Mouse (Mus musculus) lung, postnatal 25 days (tissue): ENCODE data around the gene Bach2.
A peak's percentile ranks its signal among the peaks of the same experiment; 100 is the strongest.

Experiments used
- DNase-seq: peaks from one replicate; pipeline ENCODE4 v3.0.0; 2022; ENCODE audit warnings: low spot score

Bach2 gene

DNA sequence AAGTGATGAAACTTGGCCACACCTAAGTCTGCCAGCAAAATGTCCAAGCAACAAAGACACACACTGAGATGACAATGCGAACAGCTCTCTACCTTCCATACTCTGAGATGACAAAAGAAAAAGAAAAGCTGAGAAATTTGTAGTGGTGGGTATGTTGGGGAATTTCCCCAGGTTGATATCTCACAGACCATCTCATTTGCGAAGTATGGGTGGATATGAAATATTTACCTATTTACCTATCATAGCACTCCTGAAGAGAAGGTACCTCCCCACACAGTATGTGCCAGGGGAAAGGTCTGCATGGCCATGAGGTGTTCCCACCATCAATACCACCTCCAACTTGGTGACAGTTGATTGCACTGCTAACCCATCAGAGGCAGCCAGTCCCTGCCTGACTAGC is 13.4 kb upstream of the Bach2 start:
- DNase-seq, result no peak

DNA sequence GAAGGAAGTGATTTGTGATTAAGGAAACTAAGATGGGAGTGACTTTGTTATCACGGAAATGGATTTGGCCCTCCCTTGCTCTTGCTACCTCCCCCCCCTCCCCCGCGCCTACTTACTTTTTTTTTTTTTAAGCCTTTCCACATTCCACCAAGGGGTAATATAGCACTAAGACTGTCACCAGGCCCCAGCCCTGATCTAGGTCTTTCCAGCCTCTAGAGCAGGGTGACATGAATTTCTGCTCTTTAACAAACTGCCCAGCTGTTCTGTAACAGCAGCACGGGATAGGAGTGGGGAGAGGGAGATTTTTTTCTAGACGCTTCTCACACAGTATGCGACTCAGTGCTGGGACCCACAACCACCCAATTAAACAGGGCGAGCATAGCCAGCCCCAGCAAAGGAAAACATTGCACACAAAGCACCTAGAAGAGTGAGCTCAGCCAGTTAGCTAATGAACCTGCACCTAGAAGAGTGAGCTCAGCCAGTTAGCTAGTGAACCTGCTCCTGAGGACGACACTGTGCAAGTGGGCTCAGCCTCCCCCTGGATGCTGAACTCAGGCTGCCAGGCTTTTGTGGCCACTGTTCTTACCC is 10.5 kb upstream of the Bach2 start:
- DNase-seq, result no peak

- DNase-seq, result no peak
These were observed 9.3 kb upstream of the Bach2 start for GRCm38 (mm10) chr4:32229266-32229665.

GRCm38 (mm10) chr4:32231258-32232055 is 7.1 kb upstream of the Bach2 start:
- DNase-seq, result no peak

DNA sequence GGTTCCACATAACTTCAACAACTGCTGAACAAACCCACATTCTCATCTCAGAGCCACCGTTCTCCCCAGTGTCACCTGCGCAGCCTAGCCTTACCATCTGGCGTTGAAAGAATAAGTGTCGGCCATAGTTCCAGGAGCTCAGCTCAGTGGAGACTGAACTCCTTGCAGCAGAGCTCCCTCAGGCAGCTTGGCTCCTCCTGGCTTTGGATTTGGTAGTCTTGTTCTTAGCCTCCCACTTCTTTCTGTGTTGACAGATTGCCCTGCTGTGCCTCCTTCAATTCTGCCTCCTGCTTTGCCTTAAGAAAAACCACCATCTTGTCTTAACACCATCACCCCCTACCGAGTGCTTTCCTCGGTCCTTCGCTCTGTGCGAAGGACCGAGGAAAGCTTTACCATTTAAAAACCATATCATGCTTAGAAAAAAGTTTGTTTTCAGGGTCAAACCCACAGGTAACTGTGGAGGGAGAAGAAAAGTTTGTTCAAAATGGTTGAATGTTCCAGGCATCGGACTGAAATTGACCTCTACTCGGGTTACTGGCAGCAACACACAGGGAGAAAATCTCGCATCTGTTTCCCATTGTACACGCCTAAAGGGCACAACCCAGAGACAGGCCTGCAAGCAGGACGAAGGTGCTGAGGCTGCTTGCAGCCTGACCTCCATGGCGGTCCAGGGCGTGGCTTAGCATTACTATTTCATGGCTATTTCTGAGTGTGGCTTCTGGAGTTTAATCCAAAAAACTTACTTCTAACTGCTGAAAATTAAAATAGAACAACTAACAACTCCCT is 2.5 kb upstream of the Bach2 start:
- no peak for DNase-seq

DNA sequence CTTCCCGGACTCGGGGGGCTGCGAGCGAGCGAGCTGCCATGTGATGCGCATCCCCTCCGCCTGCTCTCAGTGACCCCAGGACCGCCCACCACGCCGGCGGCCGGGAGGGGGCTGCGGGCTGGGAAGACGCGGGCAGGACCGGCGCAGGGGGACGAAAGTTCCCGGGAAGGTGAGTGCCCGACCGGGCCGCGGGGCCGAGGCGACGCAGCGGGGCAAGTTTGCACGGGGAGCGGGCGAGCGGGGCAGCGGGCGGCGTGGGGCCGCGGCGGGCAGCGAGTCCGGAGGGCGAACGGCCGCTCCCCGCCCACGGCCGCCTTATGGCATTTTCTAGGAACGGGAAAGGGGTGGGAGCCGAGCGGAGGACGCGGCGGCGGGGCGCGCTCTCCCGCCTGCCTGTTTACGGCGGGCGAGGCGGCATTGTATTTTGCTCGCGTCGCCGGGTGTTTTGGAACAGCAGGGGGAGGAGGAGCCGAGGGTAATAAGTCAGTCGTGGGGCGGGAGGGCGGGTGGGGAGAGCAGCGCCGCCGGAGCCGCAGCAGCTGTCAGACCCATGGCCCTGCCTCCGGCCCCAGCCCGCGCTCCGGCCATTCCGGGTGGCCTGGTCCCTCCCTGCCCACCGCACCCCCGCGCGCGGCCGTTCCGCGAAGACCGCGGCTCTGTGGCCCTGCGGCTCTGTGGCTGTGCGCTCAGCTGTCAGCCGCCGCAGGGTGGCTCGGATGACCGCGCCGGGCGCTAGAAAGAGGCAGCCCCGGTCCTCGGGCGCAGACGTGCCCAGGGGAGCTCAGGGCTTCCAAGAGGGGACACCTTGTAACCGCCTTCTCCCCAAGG is 531 bp downstream of the Bach2 start:
- DNase-seq, result peak; percentile 78

GRCm38 (mm10) chr4:32239749-32240131 is 1.1 kb downstream of the Bach2 start:
- peak; percentile 79 for DNase-seq

- DNase-seq, result no peak
These were observed 1.9 kb downstream of the Bach2 start for GRCm38 (mm10) chr4:32240457-32241030.

DNA sequence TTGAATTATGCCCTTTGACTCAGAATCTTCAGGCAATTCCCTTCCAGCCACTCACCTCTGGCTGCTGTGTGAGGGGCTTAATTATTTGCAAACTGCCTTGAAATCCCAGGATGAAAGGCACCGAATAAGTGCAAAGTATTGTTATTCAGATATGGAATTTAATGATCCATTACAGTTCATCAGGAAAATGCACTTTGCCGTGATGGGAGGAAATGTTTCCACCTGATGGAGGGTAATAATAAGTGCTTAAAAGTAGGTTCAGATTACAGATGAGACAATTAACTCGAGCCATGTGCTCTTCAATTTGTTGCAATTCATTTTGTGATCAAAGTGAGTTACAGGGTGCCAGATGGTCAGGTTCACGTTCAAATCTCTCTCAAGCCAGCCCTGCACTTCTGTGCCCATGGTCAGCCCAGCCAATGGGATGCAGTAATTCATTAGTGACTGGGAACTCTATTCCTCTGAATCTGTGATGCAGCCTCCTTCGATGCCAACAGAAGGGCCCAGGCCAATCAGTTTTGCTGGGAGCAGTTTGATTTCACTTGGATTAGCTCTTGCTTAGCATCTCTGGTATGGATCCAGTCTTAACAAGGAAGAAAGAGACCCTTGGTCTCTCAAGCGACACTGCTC is 2.9 kb downstream of the Bach2 start:
- DNase-seq, result no peak

- no peak for DNase-seq
These were observed 3.6 kb downstream of the Bach2 start for GRCm38 (mm10) chr4:32242122-32242615.

DNA sequence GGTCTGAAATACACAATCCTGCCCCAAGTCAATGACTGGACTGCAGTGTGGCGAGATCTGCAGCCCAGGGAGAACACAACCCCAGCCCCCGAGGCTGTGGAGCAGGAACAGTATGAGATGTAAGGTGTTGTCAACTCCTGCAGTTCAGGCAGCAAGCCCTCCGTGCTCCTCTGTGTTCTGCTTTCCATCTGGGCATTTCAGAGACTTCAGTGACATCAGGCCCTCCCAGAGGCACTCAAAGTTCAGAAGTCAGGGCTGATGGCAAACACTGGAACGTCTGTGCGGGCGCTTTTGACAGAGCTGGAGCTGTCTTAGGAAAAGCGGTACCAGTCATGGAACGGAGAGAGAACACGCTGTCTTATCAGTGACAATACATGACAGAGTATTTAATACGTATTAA is 4.9 kb downstream of the Bach2 start:
- peak; percentile 43 for DNase-seq

GRCm38 (mm10) chr4:32244092-32244745 is 5.6 kb downstream of the Bach2 start:
- DNase-seq, result no peak

DNA sequence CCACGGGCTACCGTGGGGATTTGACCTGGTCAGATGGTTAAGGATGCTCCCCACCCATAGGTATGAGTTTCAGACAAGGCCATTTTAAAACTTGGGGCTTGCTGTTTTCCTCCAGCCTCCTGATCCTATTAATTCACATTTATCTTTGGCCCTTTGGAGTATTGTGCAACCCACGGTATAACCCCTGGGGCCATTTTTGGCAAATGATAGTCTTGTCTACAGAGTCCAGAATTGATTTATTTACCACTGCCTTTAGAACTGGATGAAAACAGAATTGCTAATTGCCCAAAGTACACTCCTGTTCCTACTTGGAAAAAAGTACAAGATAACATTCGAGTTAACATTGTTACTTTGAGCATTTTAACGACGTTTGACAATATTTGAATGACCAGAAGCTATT is 7.0 kb downstream of the Bach2 start:
- no peak for DNase-seq

- DNase-seq, result no peak
These were observed 7.4 kb downstream of the Bach2 start for GRCm38 (mm10) chr4:32246020-32246419.

- DNase-seq, result peak; percentile 90
These were observed 8.2 kb downstream of the Bach2 start for GRCm38 (mm10) chr4:32246801-32247200.

- DNase-seq, result no peak
These were observed 9.0 kb downstream of the Bach2 start for GRCm38 (mm10) chr4:32247463-32248113.

DNA sequence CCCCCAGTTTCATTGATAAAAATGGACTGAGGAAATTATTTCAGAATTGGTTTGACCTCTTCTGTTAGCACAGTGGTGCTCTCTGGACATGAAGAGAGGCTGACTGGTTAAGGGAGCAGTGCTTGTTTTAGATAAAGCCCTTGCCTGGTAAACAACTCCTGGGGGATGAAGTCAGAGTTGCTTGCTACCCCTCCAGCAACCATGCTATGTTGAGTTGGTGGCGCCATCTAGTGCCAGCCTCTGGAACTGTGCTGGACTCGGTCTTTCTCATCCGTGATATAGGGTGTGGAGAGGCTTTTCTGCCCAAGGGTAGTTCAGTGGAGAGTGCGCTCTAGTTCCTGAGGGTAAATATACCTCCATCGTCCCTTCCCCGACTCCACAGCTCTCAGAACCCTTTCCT is 9.6 kb downstream of the Bach2 start:
- peak; percentile 90 for DNase-seq

- peak; percentile 49 for DNase-seq
These were observed 10.4 kb downstream of the Bach2 start for GRCm38 (mm10) chr4:32248990-32249393.

DNA sequence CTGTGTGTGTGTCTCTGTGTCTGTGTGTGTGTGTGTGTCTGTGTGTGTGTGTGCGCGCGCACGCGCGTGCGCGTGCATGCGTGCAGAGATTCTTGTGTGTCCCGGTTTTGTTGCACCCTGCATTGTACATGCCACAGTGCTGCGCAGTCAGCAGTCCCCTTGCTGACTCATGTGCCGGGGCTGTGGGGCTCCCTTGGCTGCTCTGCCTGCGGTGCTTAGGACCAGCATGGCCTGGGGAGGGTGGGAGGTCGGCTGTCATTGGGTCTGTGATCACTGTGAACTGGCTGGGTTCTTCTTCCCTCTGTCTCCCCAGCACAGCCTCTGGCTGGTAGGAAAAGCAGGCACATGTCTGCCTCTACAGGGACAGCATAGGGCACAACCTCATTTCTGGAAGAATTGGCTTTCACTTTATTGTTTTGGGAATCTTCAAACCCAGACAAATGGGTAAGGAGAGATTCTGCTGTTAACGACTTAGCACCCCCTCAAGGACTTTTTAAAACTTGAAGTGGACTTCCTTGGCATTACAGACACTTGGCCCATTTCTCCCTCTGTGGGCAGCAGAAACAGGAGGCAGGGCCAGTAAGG is 11.2 kb downstream of the Bach2 start:
- no peak for DNase-seq
